Comparison of ENCODE assay signal across 18 mouse cellular contexts in genomic region chr7:80424722-80425121, GRCm38 (mm10). TPM values are rescaled to one million over a fixed set of nuclear protein-coding genes. Genes with fewer than 3 reads are reported as not detected.
A peak's percentile ranks its signal among the peaks of the same experiment; 100 is the strongest.
DNase-seq lines count a peak whose midpoint lies in the region; ATAC-seq and TF ChIP-seq lines count a peak whose summit lies in the region.
"Had no signal": no experiment of that assay in that cellular context is flagged by ENCODE, and none has a peak within 500 bp of the region (broad histone marks: within the 10 kb centered on the region; RNA-seq: fewer than 3 reads in every experiment).

No protein-coding gene starts in this region.

- H3K36me3 ChIP-seq in forebrain, embryonic 11.5 days (ENCODE audit: control insufficient read depth, insufficient read depth, low read length): no peaks in the 10 kb centered on the region
- H3K36me3 ChIP-seq: heart, embryonic 13.5 days; liver, embryonic 15.5 days; neural tube, embryonic 12.5 days had no signal

- H3K9me3 ChIP-seq in forebrain, embryonic 11.5 days (ENCODE audit: control insufficient read depth, low read length): no peaks in the 10 kb centered on the region
- H3K9me3 ChIP-seq: forebrain, embryonic 13.5 days; heart, embryonic 13.5 days; liver, embryonic 15.5 days; neural tube, embryonic 12.5 days had no signal

- H3K4me1 ChIP-seq in forebrain, embryonic 11.5 days (replicated peaks; ENCODE audit: control insufficient read depth, insufficient read depth, low read length): no peaks in the 10 kb centered on the region
- H3K4me1 ChIP-seq: forebrain, embryonic 13.5 days; neural tube, embryonic 12.5 days had no signal

- H3K4me3 ChIP-seq in left cerebral cortex, adult 2 months: no peak overlapping the region
- no peak overlapping the region for H3K4me3 ChIP-seq in forebrain, embryonic 11.5 days (ENCODE audit: low read depth, low read length)
- H3K4me3 ChIP-seq: forebrain, embryonic 13.5 days; heart, embryonic 13.5 days; liver, embryonic 15.5 days; neural tube, embryonic 12.5 days had no signal

- peak; percentile 51; the same call in 1 of the 2 replicates for ATAC-seq in erythroblast, adult 5-6 weeks (replicated peaks; ENCODE audit: low FRiP score, poor library complexity, severe bottlenecking)
- no peak for ATAC-seq in forebrain, embryonic 11.5 days (replicated peaks; ENCODE audit: low FRiP score)
- ATAC-seq: forebrain, embryonic 13.5 days; Patski had no signal

- TF ChIP-seq CTCF in left cerebral cortex, adult 2 months (IDR thresholded peaks at IDR 0.05): peak; percentile 5; the same call in 1 of the 2 replicates

- DNase-seq in left cerebral cortex, adult 2 months (ENCODE audit: extremely low spot score in 1 of 2, low spot score in 2 of 2): no peak
- DNase-seq in left cerebral cortex, postnatal 10 days (ENCODE audit: extremely low spot score in 1 of 2, low spot score in 2 of 2): no peak
- DNase-seq in 416B (ENCODE audit: low read depth): peak; percentile 56
- peak; percentile 16 to 25 for DNase-seq in B cell, adult 2 months
- no peak for DNase-seq in adrenal gland, adult 18-20 months (ENCODE audit: low spot score in 2 of 2)
- DNase-seq in forebrain, embryonic 11.5 days (ENCODE audit: low spot score): no peak
- DNase-seq: adrenal gland, postnatal 14 days; cerebellum, adult 11-12 months; gastrocnemius, postnatal 10 days; layer of hippocampus, postnatal 36 days; right cerebral cortex, adult 18-20 months had no signal

- 81% methylated on average over 6 of the region's 6 CpGs for WGBS in forebrain, embryonic 11.5 days

- no peaks in the 10 kb centered on the region for H3K27me3 ChIP-seq in forebrain, embryonic 11.5 days (ENCODE audit: control insufficient read depth, insufficient read depth, low read length)
- H3K27me3 ChIP-seq: forebrain, embryonic 13.5 days; heart, embryonic 13.5 days; liver, embryonic 15.5 days; neural tube, embryonic 12.5 days; Patski had no signal

- H3K27ac ChIP-seq in left cerebral cortex, adult 2 months: no peak overlapping the region
- no peak overlapping the region for H3K27ac ChIP-seq in forebrain, embryonic 11.5 days (ENCODE audit: low read depth, low read length)
- H3K27ac ChIP-seq: forebrain, embryonic 13.5 days; heart, embryonic 13.5 days; liver, embryonic 15.5 days; neural tube, embryonic 12.5 days had no signal

- H3K9ac ChIP-seq in forebrain, embryonic 11.5 days (ENCODE audit: low read length): no peak overlapping the region
- H3K9ac ChIP-seq: forebrain, embryonic 13.5 days; heart, embryonic 13.5 days; liver, embryonic 15.5 days; neural tube, embryonic 12.5 days had no signal

- H3K4me2 ChIP-seq in forebrain, embryonic 11.5 days (ENCODE audit: low read depth, low read length, severe bottlenecking): no peak overlapping the region
- H3K4me2 ChIP-seq: forebrain, embryonic 13.5 days; heart, embryonic 13.5 days; liver, embryonic 15.5 days; midbrain, embryonic 11.5 days; neural tube, embryonic 12.5 days had no signal

- intact Hi-C loops in left cerebral cortex, adult 2 months (cut with DNase I): no loop called here
- intact Hi-C loops in left cerebral cortex, postnatal 10 days (cut with DNase I): no loop called here

RNA-seq across cellular contexts. Expression of gene Furin, which starts 19.5 kb away (rescaled TPM):
- 10 to 100 TPM; 38.0 to 40.7 TPM for total RNA-seq in left cerebral cortex, adult 2 months (2021)
- 10 to 100 TPM; 44.8 TPM for total RNA-seq in left cerebral cortex, postnatal 10 days (2021)
- 23.0 and 23.1 TPM in 2 replicates for total RNA-seq in erythroblast, adult 5-6 weeks (2015; ENCODE audit: low replicate concordance)
- total RNA-seq in erythroblast, adult 5-6 weeks (2017; ENCODE audit: low replicate concordance): 29.1 and 33.5 TPM in 2 replicates
- total RNA-seq in adrenal gland, adult 18-20 months (2021): 100 to 1,000 TPM; 143 to 158 TPM
- 6.0 and 6.2 TPM in 2 replicates for polyA plus RNA-seq in forebrain, embryonic 11.5 days (2014; fragmentation: Nextera tagmentation; extraction: Ambion mirVana)

RNA-seq across cellular contexts. Expression of gene Fes, which starts 37.0 kb away (rescaled TPM):
- 1 to 10 TPM; 5.3 to 6.8 TPM for total RNA-seq in left cerebral cortex, adult 2 months (2021)
- total RNA-seq in left cerebral cortex, postnatal 10 days (2021): 1 to 10 TPM; 4.7 to 5.3 TPM
- 56.5 and 60.0 TPM in 2 replicates for total RNA-seq in erythroblast, adult 5-6 weeks (2015; ENCODE audit: low replicate concordance)
- total RNA-seq in erythroblast, adult 5-6 weeks (2017; ENCODE audit: low replicate concordance): 24.4 and 31.2 TPM in 2 replicates
- 10 to 100 TPM in 1 of 2 experiments, 1 to 10 TPM in 1; 8.4 to 13.0 TPM for total RNA-seq in adrenal gland, adult 18-20 months (2021)
- polyA plus RNA-seq in forebrain, embryonic 11.5 days (2014; fragmentation: Nextera tagmentation; extraction: Ambion mirVana): 7.7 and 8.3 TPM in 2 replicates

RNA-seq across cellular contexts. Expression of gene Man2a2, which starts 53.5 kb away (rescaled TPM):
- total RNA-seq in left cerebral cortex, adult 2 months (2021): 100 to 1,000 TPM; 152 to 157 TPM
- total RNA-seq in left cerebral cortex, postnatal 10 days (2021): 100 to 1,000 TPM; 106 to 108 TPM
- total RNA-seq in erythroblast, adult 5-6 weeks (2015; ENCODE audit: low replicate concordance): 3.6 and 7.5 TPM in 2 replicates
- 4.5 and 6.6 TPM in 2 replicates for total RNA-seq in erythroblast, adult 5-6 weeks (2017; ENCODE audit: low replicate concordance)
- total RNA-seq in adrenal gland, adult 18-20 months (2021): 10 to 100 TPM; 76.6 to 88.8 TPM
- 16.1 and 18.8 TPM in 2 replicates for polyA plus RNA-seq in forebrain, embryonic 11.5 days (2014; fragmentation: Nextera tagmentation; extraction: Ambion mirVana)

Comparison
In these comparisons a context has a peak if more than half of its experiments do, and no peak if none do; other contexts are left out.
1. DNase-seq: peak in 416B (single experiment) and B cell, adult 2 months (2 of 2); none in left cerebral cortex, adult 2 months (0 of 2), left cerebral cortex, postnatal 10 days (0 of 2), adrenal gland, adult 18-20 months (0 of 2) and forebrain, embryonic 11.5 days (single experiment).
2. RNA of gene Man2a2, which starts 53.5 kb away (total RNA-seq): 152 to 157 TPM in left cerebral cortex, adult 2 months, 106 to 108 TPM in left cerebral cortex, postnatal 10 days and 76.6 to 88.8 TPM in adrenal gland, adult 18-20 months; 3.6 to 7.5 TPM in erythroblast, adult 5-6 weeks; every median in the first group is over 4 times any median in the second.